Mouse (Mus musculus) ES-Bruce4 (cell line): ENCODE results near the gene Dync1i1. TPM values are rescaled to one million over a fixed set of nuclear protein-coding genes. Genes with fewer than 3 reads are reported as not detected.

Source experiments
- H3K27ac ChIP-seq: 2 replicates; pipeline ENCODE4 v1.5.1; 2012; ENCODE audit warnings: low read length, inconsistent platforms; ENCODE audit not compliant: insufficient read depth
- H3K27me3 ChIP-seq: 2 replicates; pipeline ENCODE4 v1.6.1; 2012; ENCODE audit warnings: mild to moderate bottlenecking, low read length, inconsistent platforms; ENCODE audit not compliant: control insufficient read depth, poor library complexity, insufficient read depth, severe bottlenecking
- H3K36me3 ChIP-seq: 2 replicates; pipeline ENCODE4 v1.6.1; 2012; ENCODE audit warnings: inconsistent platforms, mild to moderate bottlenecking, low read length, moderate library complexity; ENCODE audit not compliant: control insufficient read depth, poor library complexity, insufficient read depth, severe bottlenecking
- H3K4me1 ChIP-seq: one replicate; pipeline ENCODE4 v1.8.1; 2011; ENCODE audit warnings: low read length; ENCODE audit not compliant: control insufficient read depth, insufficient read depth
- H3K4me3 ChIP-seq: 2 replicates; pipeline ENCODE4 v1.5.1; 2011; ENCODE audit warnings: low read depth, mild to moderate bottlenecking, low read length
- H3K9ac ChIP-seq: 2 replicates; pipeline ENCODE4 v1.6.1; 2012; ENCODE audit warnings: low read depth, mild to moderate bottlenecking, inconsistent platforms; ENCODE audit not compliant: poor library complexity, severe bottlenecking
- H3K9me3 ChIP-seq: replicated peaks from 2 replicates; pipeline ENCODE4 v1.6.1; 2012; ENCODE audit warnings: mild to moderate bottlenecking, low read length, inconsistent platforms; ENCODE audit not compliant: control insufficient read depth, poor library complexity, insufficient read depth, severe bottlenecking
- CTCF ChIP-seq: IDR thresholded peaks from one replicate; pipeline ENCODE4 v1.8.1; 2011; ENCODE audit warnings: low read depth, low read length
- EP300 ChIP-seq: IDR thresholded peaks from 2 replicates; pipeline ENCODE4 v1.6.1; 2011; ENCODE audit warnings: low read depth, low read length; ENCODE audit not compliant: insufficient read depth
- POLR2A ChIP-seq: IDR thresholded peaks from one replicate; pipeline ENCODE4 v1.8.1; 2011; ENCODE audit warnings: low read length; ENCODE audit not compliant: insufficient read depth
- polyA plus RNA-seq: library from polyadenylated mRNA; stranded (reverse); fragments of >200 nt; gene quantifications from 2 replicates; pipeline ENCODE4 v1.2.4, GENCODE M21; 2011; ENCODE audit warnings: low read depth; ENCODE audit not compliant: missing spikeins, insufficient read depth, insufficient read length

Dync1i1 gene
- polyA plus RNA-seq, 1 experiment = 0.25 TPM

DNA sequence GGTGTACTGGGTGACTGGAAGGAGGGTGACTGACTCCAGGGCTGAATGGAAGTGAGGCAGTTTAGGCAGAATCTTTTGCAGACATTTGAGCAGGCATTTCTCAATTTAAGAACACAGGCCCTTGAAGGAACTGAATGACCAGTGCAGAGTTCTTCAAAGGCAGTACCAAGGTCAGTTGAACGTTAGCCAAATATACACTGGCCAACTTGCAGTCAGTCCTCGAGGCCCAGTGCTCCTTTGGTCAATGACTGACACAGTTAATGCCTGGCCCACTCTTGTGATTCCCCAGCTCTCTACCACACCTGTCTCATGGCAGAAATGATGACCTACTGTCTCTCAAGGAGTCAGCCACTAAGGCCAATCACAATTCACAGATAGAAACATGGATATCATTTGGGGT, 189.6 kb downstream of the Dync1i1 start:
- no peaks in the 10 kb centered on the region for H3K27me3 ChIP-seq
- H3K36me3 ChIP-seq = no peaks in the 10 kb centered on the region
- H3K9ac ChIP-seq = no peak overlapping the region
- no peaks in the 10 kb centered on the region for H3K4me1 ChIP-seq
- TF ChIP-seq EP300 = no peak
- TF ChIP-seq POLR2A = no peak
- TF ChIP-seq CTCF = no peak
- no peaks in the 10 kb centered on the region for H3K9me3 ChIP-seq
- H3K27ac ChIP-seq = no peak overlapping the region
- H3K4me3 ChIP-seq = no peak overlapping the region

GRCm38 (mm10) chr6:5920670-5921069, 195.2 kb downstream of the Dync1i1 start:
- Histone ChIP-seq H3K36me3 (no peaks in the 10 kb centered on the region), H3K9me3 (no peaks in the 10 kb centered on the region), H3K4me3 (no peak overlapping the region), H3K27ac (no peak overlapping the region), H3K27me3 (no peaks in the 10 kb centered on the region), H3K9ac (no peak overlapping the region), H3K4me1 (no peaks in the 10 kb centered on the region)
- TF ChIP-seq POLR2A (no peak), EP300 (no peak), CTCF (no peak)

DNA sequence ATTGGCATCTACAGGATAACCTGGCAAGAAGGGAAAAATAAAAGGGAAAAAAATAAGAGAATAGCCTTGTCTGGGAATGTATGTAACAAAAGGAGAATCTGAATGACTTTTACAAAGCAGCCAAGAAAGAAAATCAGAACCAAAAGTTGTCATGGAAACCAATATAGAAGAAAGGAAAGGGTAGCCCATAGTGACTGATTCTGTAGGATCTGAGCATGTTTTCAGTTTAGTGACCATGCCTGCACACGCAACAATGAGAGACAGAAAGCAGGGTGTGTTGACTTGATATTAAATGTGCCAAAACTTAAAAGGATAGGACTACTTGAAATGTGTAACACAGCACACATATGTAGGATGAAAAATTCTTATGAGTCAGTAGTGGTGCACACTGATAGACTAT, 197.2 kb downstream of the Dync1i1 start:
- TF ChIP-seq EP300 (no peak), POLR2A (no peak), CTCF (no peak)

GRCm38 (mm10) chr6:5923148-5923547, 197.7 kb downstream of the Dync1i1 start:
- H3K27ac ChIP-seq = no peak overlapping the region
- no peaks in the 10 kb centered on the region for H3K27me3 ChIP-seq
- no peaks in the 10 kb centered on the region for H3K9me3 ChIP-seq
- no peaks in the 10 kb centered on the region for H3K36me3 ChIP-seq
- TF ChIP-seq CTCF (no peak), EP300 (no peak), POLR2A (no peak)
- no peak overlapping the region for H3K4me3 ChIP-seq
- no peaks in the 10 kb centered on the region for H3K4me1 ChIP-seq
- H3K9ac ChIP-seq = no peak overlapping the region

More for the DNA sequence above, 197.2 kb downstream of the Dync1i1 start:
- Histone ChIP-seq H3K36me3 (no peaks in the 10 kb centered on the region), H3K27ac (no peak overlapping the region), H3K4me3 (no peak overlapping the region), H3K27me3 (no peaks in the 10 kb centered on the region), H3K4me1 (no peaks in the 10 kb centered on the region), H3K9ac (no peak overlapping the region), H3K9me3 (no peaks in the 10 kb centered on the region)

DNA sequence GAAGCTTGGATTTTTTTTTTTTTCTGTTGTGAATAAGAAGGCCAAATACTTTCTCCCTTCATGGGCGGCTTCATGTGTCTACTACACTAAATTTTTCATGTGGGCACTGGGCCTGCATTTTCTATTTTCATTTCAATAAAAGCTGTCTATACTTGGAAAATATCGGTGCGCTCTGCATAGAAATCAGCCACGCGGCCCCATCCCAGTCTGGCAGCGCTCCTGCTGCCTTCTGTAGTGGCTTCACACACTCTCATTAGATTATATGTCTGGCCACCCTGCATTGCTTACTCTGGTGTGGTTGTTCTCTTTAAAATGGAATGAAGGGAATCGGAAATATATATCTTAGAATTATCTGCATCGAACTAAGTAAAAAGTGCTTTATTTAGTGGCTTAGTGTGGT, 204.7 kb downstream of the Dync1i1 start:
- H3K4me3 ChIP-seq = no peak overlapping the region
- H3K9me3 ChIP-seq = no peaks in the 10 kb centered on the region
- no peak overlapping the region for H3K27ac ChIP-seq
- H3K9ac ChIP-seq = no peak overlapping the region
- H3K27me3 ChIP-seq = no peaks in the 10 kb centered on the region
- no peaks in the 10 kb centered on the region for H3K36me3 ChIP-seq
- no peaks in the 10 kb centered on the region for H3K4me1 ChIP-seq
- no peak for TF ChIP-seq CTCF

DNA sequence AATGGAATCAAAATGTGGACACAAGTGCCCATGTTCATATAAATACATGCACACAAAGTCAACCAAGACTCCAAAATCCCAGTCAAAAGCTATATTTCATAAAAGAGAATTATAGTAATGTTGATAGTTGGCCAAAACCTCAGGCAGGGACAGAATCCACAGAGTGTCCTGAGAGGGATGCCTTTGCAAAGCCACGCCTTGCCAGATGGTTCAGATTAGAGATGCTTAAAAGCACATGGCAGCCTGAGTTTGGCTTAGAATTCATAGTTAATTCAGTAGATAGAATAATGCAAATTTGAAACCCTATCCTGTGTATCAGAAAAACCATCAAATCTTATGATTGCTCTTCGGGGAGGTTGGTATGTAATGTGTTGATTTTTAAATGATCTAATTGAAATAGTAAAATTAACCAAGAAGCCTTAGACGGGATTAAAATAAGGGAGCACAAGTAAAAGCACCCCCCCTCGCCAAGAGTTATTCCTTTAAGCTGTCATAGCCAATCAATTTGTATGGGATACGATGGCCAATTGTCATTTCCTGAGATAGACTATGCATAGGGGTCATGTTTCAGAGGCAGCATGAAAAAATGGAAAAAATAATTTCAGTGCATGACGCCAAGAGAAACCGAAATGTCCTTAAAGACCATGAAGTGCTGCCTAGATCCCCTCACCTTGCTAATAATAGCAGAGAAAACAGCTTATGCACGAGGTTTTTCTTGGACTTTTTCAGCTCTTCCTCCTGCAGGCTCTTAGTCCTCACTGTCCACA, 210.3 kb downstream of the Dync1i1 start:
- H3K36me3 ChIP-seq = no peaks in the 10 kb centered on the region
- H3K9me3 ChIP-seq = no peaks in the 10 kb centered on the region; the same call in 1 of the 2 replicates
- no peak overlapping the region for H3K4me3 ChIP-seq
- H3K4me1 ChIP-seq = no peaks in the 10 kb centered on the region
- no peak overlapping the region for H3K27ac ChIP-seq
- TF ChIP-seq POLR2A (no peak), EP300 (no peak), CTCF (no peak)
- no peak overlapping the region for H3K9ac ChIP-seq
- no peaks in the 10 kb centered on the region for H3K27me3 ChIP-seq
